Comparison of ENCODE assay signal across 17 mouse cellular contexts in the genomic region with DNA sequence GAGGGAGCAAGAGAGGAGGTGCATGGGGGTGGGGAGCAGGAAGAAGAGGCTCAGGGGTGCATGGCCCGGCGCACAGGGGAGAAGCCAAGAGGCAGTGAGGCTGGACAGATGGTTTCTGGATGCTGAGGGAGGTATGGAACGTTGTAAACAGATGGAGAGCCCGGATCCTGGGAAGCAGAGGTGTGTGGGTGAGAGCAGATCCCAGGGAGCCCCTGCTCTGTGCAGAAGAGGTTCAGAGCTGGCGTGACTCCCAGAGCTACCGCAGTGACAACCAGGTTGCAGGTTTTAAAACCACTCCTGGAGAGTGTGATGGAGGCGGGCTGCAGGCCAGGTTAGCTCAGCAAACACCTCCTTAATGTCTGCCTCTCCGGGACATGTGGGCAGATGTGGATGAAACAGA. TPM values are rescaled to one million over a fixed set of nuclear protein-coding genes. Genes with fewer than 3 reads are reported as not detected.
DNase-seq lines count a peak whose midpoint lies in the region; ATAC-seq lines count a peak whose summit lies in the region.
"Had no signal": no experiment of that assay in that cellular context is flagged by ENCODE, and none has a peak within 500 bp of the region (broad histone marks: within the 10 kb centered on the region; RNA-seq: fewer than 3 reads in every experiment).

No protein-coding gene starts in this region.

- H3K4me1 ChIP-seq in limb, embryonic 15.5 days, result peaks cover 8% of the 10 kb centered on the region; the same call in 1 of the 2 replicates
- H3K4me1 ChIP-seq: forebrain, embryonic 13.5 days; heart, embryonic 13.5 days; lung, embryonic 15.5 days; neural tube, embryonic 15.5 days had no signal

- H3K4me2 ChIP-seq in limb, embryonic 15.5 days, result no peak overlapping the region
- H3K4me2 ChIP-seq: forebrain, embryonic 13.5 days; heart, embryonic 13.5 days; lung, embryonic 15.5 days; midbrain, embryonic 11.5 days; neural tube, embryonic 15.5 days had no signal

- peak; percentile 80 for ATAC-seq in cerebellum, adult (ENCODE audit: insufficient number of reproducible peaks, low FRiP score, low TSS enrichment)
- ATAC-seq in erythroblast, adult 5-6 weeks (replicated peaks; ENCODE audit: low FRiP score, poor library complexity, severe bottlenecking), result 0 out of 2 replicates have a peak, but pooled peaks have one; percentile 52
- ATAC-seq in limb, embryonic 15.5 days (ENCODE audit: insufficient number of reproducible peaks, low FRiP score, low TSS enrichment, low read depth), result peak; percentile 53; the same call in 1 of the 2 replicates
- ATAC-seq: forebrain, embryonic 13.5 days; hindbrain, postnatal 0 days had no signal

- no peaks in the 10 kb centered on the region for H3K36me3 ChIP-seq in limb, embryonic 15.5 days
- H3K36me3 ChIP-seq: G1E; heart, embryonic 13.5 days; lung, embryonic 15.5 days; neural tube, embryonic 15.5 days had no signal

- no peak for DNase-seq in cerebellum, postnatal 4 days (ENCODE audit: low spot score in 2 of 2)
- peak; percentile 24 to 42 for DNase-seq in layer of hippocampus, postnatal 10 days (ENCODE audit: low spot score in 2 of 2)
- no peak for DNase-seq in urinary bladder, postnatal 10 days (ENCODE audit: low spot score)
- DNase-seq in testis, postnatal 14 days (ENCODE audit: low spot score), result no peak
- DNase-seq in kidney, adult 11 months, result no peak
- DNase-seq: kidney, postnatal 10 days; thymus, postnatal 25 days had no signal

- H3K4me3 ChIP-seq in limb, embryonic 15.5 days, result no peak overlapping the region
- H3K4me3 ChIP-seq: forebrain, embryonic 13.5 days; heart, embryonic 13.5 days; lung, embryonic 15.5 days; neural tube, embryonic 15.5 days had no signal

- 35% methylated on average over 8 of the region's 8 CpGs for WGBS in limb, embryonic 15.5 days

- no peak overlapping the region for H3K27ac ChIP-seq in limb, embryonic 15.5 days
- H3K27ac ChIP-seq: forebrain, embryonic 13.5 days; heart, embryonic 13.5 days; hindbrain, postnatal 0 days; lung, embryonic 15.5 days; neural tube, embryonic 15.5 days had no signal

- H3K27me3 ChIP-seq in limb, embryonic 15.5 days, result no peaks in the 10 kb centered on the region
- H3K27me3 ChIP-seq: forebrain, embryonic 13.5 days; lung, embryonic 15.5 days; neural tube, embryonic 15.5 days had no signal

- H3K9ac ChIP-seq in limb, embryonic 15.5 days, result no peak overlapping the region
- H3K9ac ChIP-seq: forebrain, embryonic 13.5 days; heart, embryonic 13.5 days; lung, embryonic 15.5 days; neural tube, embryonic 15.5 days had no signal

- H3K9me3 ChIP-seq in limb, embryonic 15.5 days, result no peaks in the 10 kb centered on the region
- H3K9me3 ChIP-seq: forebrain, embryonic 13.5 days; lung, embryonic 15.5 days; neural tube, embryonic 15.5 days had no signal

RNA-seq across cellular contexts. Expression of a gene that starts 28.4 kb away (rescaled TPM):
- total RNA-seq in erythroblast, adult 5-6 weeks (2015; ENCODE audit: low replicate concordance), result not detected in 2 replicates
- not detected in 2 replicates for total RNA-seq in erythroblast, adult 5-6 weeks (2017; ENCODE audit: low replicate concordance)
- total RNA-seq in layer of hippocampus, postnatal 10 days (2021), result 10 to 100 TPM; 30.4 to 31.0 TPM
- polyA plus RNA-seq in limb, embryonic 15.5 days (2015; fragmentation: Nextera tagmentation; extraction: Ambion mirVana), result 1.4 and 1.9 TPM in 2 replicates
- total RNA-seq: G1E had no signal
- polyA plus RNA-seq: G1E; midbrain, embryonic 11.5 days had no signal

Comparison
In these comparisons a context has a peak if more than half of its experiments do, and no peak if none do; other contexts are left out.
1. DNase-seq: peak in layer of hippocampus, postnatal 10 days (2 of 2); none in cerebellum, postnatal 4 days (0 of 2), urinary bladder, postnatal 10 days (single experiment), testis, postnatal 14 days (single experiment) and kidney, adult 11 months (single experiment).
2. RNA of a gene that starts 28.4 kb away (total RNA-seq): 30.4 to 31.0 TPM in layer of hippocampus, postnatal 10 days; not detected in erythroblast, adult 5-6 weeks; every median in the first group is over 10 times any median in the second.
3. Peak in every context shown above with its lines, with median percentiles within 50 percentile points of each other: ATAC-seq.